Mouse (Mus musculus) thymus, postnatal 36 days (tissue): ENCODE measurements around the gene Tmem132c.

ENCODE experiments used
- DNase-seq, 2 experiments: peaks; one replicate each; pipeline ENCODE4 v3.0.0; 2022; ENCODE audit warnings: mixed read lengths in 2 of 2

Tmem132c gene

DNA sequence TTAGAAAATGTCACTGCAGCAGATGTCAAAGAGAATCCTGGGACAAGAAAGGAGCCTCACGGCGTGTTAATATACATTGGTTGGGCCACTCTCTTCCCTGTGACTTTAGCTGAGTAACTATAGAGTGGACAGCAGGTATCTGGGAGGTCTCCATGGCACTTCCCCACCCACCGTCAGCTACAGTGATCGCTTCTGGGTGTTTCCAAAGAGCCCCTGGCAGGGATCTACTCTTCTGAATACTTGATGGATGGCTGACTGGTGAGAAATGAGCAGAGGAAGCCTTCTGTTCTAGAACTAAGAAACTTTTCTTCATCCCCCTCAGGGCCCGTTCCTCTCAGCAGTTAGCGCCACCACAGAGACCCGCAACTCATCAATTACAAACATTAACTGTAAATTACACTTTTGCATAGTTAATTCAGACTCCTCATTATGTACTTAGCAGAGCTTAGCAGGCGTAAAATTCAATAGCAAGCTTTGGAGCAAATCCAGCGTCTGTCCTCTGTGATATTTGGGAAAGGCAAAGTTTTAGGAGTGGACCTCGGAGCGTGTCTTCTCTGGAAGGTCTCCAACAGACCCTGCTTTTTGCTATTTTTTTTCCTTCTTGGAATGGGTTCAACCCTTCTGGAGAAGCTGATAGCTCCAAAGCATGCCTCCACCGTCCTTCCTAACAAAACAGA lies 257.7 kb downstream of the Tmem132c start:
- DNase-seq = no peak

- no peak for DNase-seq
These were observed 261.2 kb downstream of the Tmem132c start for GRCm38 (mm10) chr5:127502838-127503237.

DNA sequence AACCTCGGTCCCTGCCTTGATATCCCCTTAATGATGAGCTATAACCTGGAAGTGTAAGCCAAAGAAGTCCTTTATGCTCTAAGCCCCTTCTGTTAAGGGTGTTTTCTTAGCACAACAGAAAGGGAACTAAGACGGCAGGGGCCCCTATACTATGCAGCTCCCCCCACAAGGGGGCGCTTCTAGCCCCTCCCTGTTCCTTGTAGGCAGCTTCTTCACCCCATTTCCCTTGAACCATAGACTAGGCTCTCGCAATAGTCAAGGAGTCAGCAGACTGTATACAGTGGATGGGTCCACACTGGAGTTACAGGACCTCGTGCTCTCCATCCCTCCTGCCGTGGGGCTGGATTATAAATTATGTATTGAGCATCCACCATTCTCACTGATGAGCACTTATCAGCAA lies 264.1 kb downstream of the Tmem132c start:
- no peak for DNase-seq

- DNase-seq = no peak
These were observed 270.0 kb downstream of the Tmem132c start for GRCm38 (mm10) chr5:127511653-127512052.

- no peak for DNase-seq
These were observed 274.4 kb downstream of the Tmem132c start for GRCm38 (mm10) chr5:127515960-127516359.

GRCm38 (mm10) chr5:127522744-127523476 lies 281.3 kb downstream of the Tmem132c start:
- DNase-seq = no peak

DNA sequence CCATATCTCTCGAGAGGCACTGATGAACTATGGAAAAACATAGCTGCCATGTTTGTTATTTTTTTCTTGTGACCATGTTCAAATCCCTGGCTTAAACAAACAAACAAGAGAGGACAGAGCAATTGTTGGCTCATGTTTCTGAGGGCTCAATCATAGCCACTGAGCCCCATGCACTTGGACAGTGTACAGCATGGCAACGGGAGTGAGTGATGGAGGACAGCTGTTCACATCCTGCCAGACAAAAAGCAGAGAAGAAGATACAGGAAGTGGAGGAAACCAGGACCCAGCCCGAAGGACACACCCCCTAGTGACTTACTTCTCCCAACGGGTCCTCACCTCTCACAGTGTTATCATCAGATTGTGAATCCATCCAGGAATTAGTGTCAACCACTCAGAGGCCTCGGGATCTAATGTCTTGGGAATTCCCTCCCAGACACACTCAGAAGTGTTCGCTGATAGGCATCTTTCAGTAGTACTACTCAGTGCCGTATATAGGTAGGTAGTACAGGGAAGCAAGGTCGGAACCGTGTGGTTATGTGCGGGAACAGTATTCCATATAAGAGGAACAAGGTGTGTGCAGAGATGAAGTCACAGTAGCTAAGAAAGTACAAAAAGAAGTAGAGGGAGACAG lies 285.9 kb downstream of the Tmem132c start:
- no peak for DNase-seq

DNA sequence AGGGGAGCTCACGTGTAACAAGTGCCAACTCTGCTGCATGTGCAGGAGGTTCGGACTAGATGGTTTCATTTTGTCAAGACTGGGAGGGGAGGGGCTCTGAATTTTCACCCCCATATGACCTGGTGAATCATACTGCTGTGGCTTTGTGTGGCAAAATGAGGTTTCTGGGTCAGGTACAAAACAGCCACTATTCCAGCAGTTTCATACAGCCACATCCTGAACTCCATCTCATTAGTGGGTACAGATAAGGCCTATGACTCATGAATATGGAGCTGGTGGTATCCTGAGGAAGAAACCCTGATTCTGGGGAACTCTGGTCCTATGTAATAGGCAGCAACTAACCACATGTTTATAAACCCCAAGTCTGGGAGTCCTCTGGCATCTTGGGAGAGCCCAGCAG lies 295.9 kb downstream of the Tmem132c start:
- DNase-seq = no peak

GRCm38 (mm10) chr5:127546585-127546991 lies 305.0 kb downstream of the Tmem132c start:
- no peak for DNase-seq

- no peak for DNase-seq
These were observed 306.5 kb downstream of the Tmem132c start for GRCm38 (mm10) chr5:127548136-127548535.

DNA sequence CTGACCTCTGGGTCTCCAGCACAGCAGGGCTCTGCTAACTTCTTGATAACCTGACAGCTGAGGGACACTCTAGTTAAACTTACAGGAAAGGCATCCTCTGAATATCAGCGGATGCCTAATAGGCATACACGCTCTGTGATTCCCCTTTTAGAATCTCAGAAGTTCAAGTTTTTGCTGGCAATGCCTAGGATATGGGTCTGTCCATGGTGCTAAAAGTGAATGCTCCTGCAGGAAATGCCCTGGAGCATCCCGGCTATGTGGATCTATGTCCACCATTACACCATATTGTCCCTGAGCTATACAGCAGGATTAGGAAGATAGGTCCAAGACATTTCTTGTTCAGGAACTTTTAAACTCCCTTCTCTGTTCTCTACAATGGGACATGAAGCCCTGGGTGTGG lies 319.5 kb downstream of the Tmem132c start:
- no peak for DNase-seq

DNA sequence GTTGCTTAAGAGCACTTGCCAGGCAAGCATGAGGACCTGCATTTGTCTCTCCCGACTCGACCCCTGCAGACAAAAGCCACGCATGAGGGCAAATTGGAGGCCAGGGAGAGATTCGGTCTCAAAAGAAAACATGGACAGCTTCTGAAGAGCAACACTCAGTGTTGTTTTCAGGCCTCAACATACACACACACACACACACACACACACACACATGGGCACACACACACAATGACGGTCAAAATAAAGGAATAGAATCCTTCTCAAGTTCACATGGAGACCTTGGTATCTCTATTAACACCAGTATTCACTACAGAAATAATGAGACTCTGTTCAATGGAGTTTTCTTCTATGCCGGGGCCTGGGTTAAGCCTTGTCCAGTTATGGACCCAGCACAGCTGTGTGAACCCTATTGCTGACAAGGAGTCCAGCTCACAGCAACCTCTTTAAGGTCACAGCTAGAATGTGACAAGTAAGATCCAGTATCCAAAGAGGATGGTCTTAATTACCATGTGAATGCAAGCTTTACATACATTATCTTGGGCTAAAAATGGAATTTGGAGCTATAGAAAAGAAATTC lies 325.6 kb downstream of the Tmem132c start:
- DNase-seq = no peak

GRCm38 (mm10) chr5:127577419-127577818 lies 335.8 kb downstream of the Tmem132c start:
- DNase-seq = no peak

DNA sequence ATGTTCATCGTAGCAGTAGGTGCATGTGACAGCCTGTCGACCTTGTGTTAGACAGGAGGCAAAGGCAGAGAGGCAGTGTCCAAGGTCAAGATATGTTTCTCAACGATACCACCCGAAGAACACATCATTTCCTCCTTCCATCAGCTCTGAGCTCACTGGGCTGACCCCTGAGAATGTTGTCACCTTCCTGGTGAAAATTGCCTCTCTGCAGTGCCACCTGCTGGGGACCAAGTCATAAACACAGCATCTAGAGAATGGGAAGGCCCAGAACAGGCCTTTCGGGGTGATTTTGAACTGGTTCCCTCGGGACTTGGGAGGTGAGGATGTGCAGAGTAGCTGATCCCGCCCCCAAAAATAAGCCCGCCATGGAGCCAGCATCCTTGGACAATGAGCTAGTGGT lies 342.1 kb downstream of the Tmem132c start:
- DNase-seq = no peak

- DNase-seq = no peak
These were observed 346.2 kb downstream of the Tmem132c start for GRCm38 (mm10) chr5:127587854-127588253.

DNA sequence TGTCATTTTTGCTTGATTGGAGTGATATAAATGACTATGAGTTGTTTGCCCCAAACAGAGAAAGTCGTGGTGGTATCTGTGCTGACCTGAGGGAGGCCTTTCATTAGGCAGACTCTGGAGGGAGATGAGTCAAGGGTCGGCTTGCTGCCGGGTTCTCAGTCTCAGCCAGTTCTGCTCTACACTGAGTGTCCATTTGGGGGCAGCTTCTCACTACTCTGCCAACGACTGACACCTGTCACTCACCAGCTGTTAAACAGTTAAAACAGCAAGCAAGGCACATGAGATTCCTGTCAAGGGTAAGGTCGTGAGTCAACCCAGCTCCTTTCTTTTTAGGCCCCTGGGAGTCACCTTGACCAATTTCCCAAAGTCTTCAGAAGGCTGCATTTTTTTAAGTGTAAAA lies 350.8 kb downstream of the Tmem132c start:
- no peak for DNase-seq

GRCm38 (mm10) chr5:127592854-127593253 lies 351.2 kb downstream of the Tmem132c start:
- no peak for DNase-seq

DNA sequence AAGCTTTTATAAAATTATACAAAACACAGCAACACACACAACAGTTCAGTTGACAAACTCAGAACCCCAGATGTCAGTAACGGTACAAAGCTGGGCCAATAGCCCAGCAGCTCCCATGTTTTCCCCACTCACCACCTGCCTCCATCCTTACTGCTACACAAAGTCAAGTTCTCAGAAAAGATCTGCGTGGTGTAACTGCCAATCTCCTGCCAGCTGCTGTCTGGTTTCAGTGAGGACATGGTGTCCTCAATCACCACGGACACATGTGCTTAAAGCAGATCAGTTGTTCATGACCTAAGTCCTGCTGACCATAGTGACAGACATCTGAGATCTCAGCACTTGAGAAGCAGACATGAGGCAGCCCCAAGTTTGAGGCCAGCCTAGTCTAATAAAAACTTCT lies 354.1 kb downstream of the Tmem132c start:
- no peak for DNase-seq

DNA sequence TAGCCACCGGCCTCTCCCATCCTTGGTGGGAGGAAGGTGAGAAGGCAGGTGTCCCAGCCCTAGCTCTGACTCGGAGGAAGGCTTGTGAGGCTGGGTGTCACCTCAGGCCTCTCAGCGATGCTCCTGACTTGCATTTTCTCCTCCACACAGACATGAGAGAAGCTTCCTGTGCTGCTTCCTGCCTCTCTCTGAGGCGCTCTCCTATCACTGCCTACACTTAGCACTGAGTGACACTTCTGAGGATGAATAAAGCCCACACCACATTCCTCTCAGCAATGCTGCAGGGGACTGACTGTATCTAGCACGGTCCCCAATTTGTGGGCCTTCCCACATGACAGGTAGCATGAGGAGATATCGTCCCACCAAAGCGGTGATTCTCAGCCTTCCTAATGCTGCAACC lies 355.3 kb downstream of the Tmem132c start:
- no peak for DNase-seq

DNA sequence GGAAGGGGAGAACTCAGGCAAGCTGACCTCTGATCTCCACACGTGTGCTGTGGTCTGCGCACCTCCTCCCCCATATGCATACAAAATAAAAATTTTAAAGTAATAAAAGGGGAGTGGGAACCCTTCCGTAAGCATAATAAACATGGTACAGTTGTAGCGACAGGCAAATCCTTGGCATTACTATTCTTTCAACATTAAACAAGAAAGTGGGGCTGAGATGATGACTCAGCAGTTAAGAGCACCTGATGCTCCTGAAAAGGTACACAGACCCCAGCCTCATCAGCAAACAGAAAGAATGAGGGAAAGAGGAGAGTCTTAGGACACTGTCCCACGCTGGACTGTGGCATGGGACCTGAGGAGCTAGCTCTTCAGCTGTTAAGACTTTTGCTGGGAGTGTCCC lies 361.4 kb downstream of the Tmem132c start:
- DNase-seq = no peak

GRCm38 (mm10) chr5:127607507-127607906 lies 365.9 kb downstream of the Tmem132c start:
- no peak for DNase-seq

DNA sequence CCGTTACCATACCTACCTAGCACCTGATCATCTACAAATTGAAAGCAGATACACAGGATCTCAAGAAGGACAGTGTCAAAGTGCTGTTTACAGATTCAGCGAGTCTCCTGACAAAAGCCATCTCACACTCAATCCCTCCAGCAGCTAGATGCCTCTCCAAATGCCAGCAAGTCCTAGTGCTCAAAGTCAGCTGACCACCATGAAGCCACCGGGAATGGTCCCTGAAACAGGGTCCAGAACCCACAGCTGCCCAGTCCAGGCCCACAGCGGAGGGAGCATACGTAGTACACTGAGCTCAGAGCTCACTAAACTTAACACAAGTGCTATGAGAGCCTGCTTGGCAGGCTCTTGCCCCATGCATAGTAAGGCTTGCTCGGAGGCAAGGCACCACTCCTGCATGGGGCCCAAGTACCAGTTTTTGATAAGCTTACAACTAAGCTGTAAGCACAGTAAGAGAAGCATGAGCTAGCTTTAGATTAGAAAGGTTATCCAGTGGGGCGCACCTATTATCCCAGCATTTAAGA lies 367.6 kb downstream of the Tmem132c start:
- no peak for DNase-seq

GRCm38 (mm10) chr5:127610787-127611509 lies 369.3 kb downstream of the Tmem132c start:
- no peak for DNase-seq
